Mouse (Mus musculus): ENCODE results near the gene Lypd5. TPM values are rescaled to one million over a fixed set of nuclear protein-coding genes. Genes with fewer than 3 reads are reported as not detected.

The Lypd5 gene
- total and polyA plus RNA-seq, 2 experiments, result not detected

GRCm38 (mm10) chr7:24372786-24373185 is 23.8 kb downstream of the Lypd5 start:
- no peaks in the 10 kb centered on the region for H3K4me1 ChIP-seq (ENCODE audit: control insufficient read depth, insufficient read depth, low read length)

GRCm38 (mm10) chr7:24373538-24374379 is 24.8 kb downstream of the Lypd5 start:
- no peak overlapping the region for H3K27ac ChIP-seq (replicated peaks; ENCODE audit: insufficient read depth, low read depth, low read length)
- no peak overlapping the region for H3K9ac ChIP-seq (ENCODE audit: low read depth, low read length)
- WGBS, result 42% methylated on average over 20 of the region's 20 CpGs
- H3K36me3 ChIP-seq (ENCODE audit: control insufficient read depth, insufficient read depth, low read length), result no peaks in the 10 kb centered on the region
- H3K4me3 ChIP-seq (ENCODE audit: insufficient read depth, low read depth, low read length), result no peak overlapping the region
- H3K79me2 ChIP-seq (ENCODE audit: control insufficient read depth, insufficient read depth, low read length), result no peaks in the 10 kb centered on the region
- no peak for DNase-seq (ENCODE audit: extremely low read depth, low read depth, low spot score)
- H3K27me3 ChIP-seq (ENCODE audit: control insufficient read depth, insufficient read depth, low read length), result peaks cover 7% of the 10 kb centered on the region; the same call in 1 of the 2 replicates
- no peak for TF ChIP-seq POLR2A (IDR thresholded peaks at IDR 0.05; ENCODE audit: extremely low read depth, insufficient read depth, low read length)
- no peak for TF ChIP-seq CTCF (IDR thresholded peaks at IDR 0.05; ENCODE audit: low read depth, low read length)
- H3K4me1 ChIP-seq (ENCODE audit: control insufficient read depth, insufficient read depth, low read length), result no peaks in the 10 kb centered on the region

More at GRCm38 (mm10) chr7:24372786-24373185, 23.8 kb downstream of the Lypd5 start:
- no peak for DNase-seq (ENCODE audit: extremely low read depth, low read depth, low spot score)
- 65% methylated on average over 4 of the region's 4 CpGs for whole genome bisulfite sequencing
- TF ChIP-seq POLR2A (IDR thresholded peaks at IDR 0.05; ENCODE audit: extremely low read depth, insufficient read depth, low read length) (no peak), CTCF (IDR thresholded peaks at IDR 0.05; ENCODE audit: low read depth, low read length) (no peak)
- H3K4me3 ChIP-seq (ENCODE audit: insufficient read depth, low read depth, low read length), result no peak overlapping the region
- H3K27me3 ChIP-seq (ENCODE audit: control insufficient read depth, insufficient read depth, low read length), result peaks cover 7% of the 10 kb centered on the region; the same call in 1 of the 2 replicates
- H3K9ac ChIP-seq (ENCODE audit: low read depth, low read length), result no peak overlapping the region
- H3K79me2 ChIP-seq (ENCODE audit: control insufficient read depth, insufficient read depth, low read length), result no peaks in the 10 kb centered on the region
- H3K27ac ChIP-seq (replicated peaks; ENCODE audit: insufficient read depth, low read depth, low read length), result peak overlapping the region; percentile 37; the same call in 1 of the 2 replicates
- no peaks in the 10 kb centered on the region for H3K36me3 ChIP-seq (ENCODE audit: control insufficient read depth, insufficient read depth, low read length)

GRCm38 (mm10) chr7:24376456-24376855 is 27.5 kb downstream of the Lypd5 start:
- no peaks in the 10 kb centered on the region for H3K4me1 ChIP-seq (ENCODE audit: control insufficient read depth, insufficient read depth, low read length)
- H3K36me3 ChIP-seq (ENCODE audit: control insufficient read depth, insufficient read depth, low read length), result no peaks in the 10 kb centered on the region
- H3K27me3 ChIP-seq (ENCODE audit: control insufficient read depth, insufficient read depth, low read length), result peaks cover 4% of the 10 kb centered on the region; the same call in 1 of the 2 replicates
- no peak overlapping the region for H3K27ac ChIP-seq (replicated peaks; ENCODE audit: insufficient read depth, low read depth, low read length)
- WGBS, result 82% methylated on average over 8 of the region's 8 CpGs
- H3K4me3 ChIP-seq (ENCODE audit: insufficient read depth, low read depth, low read length), result no peak overlapping the region
- TF ChIP-seq POLR2A (IDR thresholded peaks at IDR 0.05; ENCODE audit: extremely low read depth, insufficient read depth, low read length) (no peak), CTCF (IDR thresholded peaks at IDR 0.05; ENCODE audit: low read depth, low read length) (no peak)
- no peak for DNase-seq (ENCODE audit: extremely low read depth, low read depth, low spot score)
- H3K9ac ChIP-seq (ENCODE audit: low read depth, low read length), result no peak overlapping the region
- no peaks in the 10 kb centered on the region for H3K79me2 ChIP-seq (ENCODE audit: control insufficient read depth, insufficient read depth, low read length)

DNA sequence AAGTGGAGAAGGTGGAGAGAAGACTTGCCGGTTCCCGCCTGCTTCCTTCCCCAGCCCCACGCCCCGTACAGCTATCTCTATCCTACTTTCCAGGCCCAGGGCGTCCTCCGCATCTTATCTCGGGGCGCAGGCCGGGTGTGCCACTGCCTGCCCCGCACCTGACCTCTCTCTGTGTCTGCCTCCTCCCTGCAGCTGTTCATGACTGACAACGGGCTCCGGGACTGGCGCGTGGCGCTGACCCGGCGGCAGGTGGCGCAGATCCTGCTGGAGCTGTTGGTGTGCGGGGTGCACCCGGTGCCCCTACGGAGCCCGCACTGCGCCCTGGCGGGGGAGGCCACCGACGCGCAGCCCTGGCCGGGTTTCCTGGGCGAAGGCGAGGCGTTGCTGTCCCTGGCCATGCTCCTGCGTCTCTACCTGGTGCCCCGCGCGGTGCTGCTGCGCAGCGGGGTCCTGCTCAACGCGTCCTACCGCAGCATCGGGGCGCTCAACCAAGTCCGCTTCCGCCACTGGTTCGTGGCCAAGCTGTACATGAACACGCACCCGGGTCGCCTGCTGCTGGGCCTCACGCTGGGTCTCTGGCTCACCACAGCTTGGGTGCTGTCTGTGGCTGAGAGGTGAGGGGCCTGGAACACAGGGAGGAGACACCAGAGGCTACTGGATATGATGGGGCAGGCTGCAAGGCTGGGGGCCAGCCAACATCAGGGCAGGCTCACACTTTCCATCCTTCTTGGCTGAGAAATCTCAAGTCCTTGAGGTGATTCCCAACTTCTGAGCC is 28.3 kb downstream of the Lypd5 start:
- Histone ChIP-seq H3K36me3 (ENCODE audit: control insufficient read depth, insufficient read depth, low read length) (no peaks in the 10 kb centered on the region), H3K79me2 (ENCODE audit: control insufficient read depth, insufficient read depth, low read length) (no peaks in the 10 kb centered on the region), H3K9ac (ENCODE audit: low read depth, low read length) (no peak overlapping the region), H3K27me3 (ENCODE audit: control insufficient read depth, insufficient read depth, low read length) (peaks cover 4% of the 10 kb centered on the region; the same call in 1 of the 2 replicates), H3K4me1 (ENCODE audit: control insufficient read depth, insufficient read depth, low read length) (no peaks in the 10 kb centered on the region), H3K4me3 (ENCODE audit: insufficient read depth, low read depth, low read length) (no peak overlapping the region), H3K27ac (replicated peaks; ENCODE audit: insufficient read depth, low read depth, low read length) (no peak overlapping the region)
- no peak for DNase-seq (ENCODE audit: extremely low read depth, low read depth, low spot score)
- TF ChIP-seq CTCF (IDR thresholded peaks at IDR 0.05; ENCODE audit: low read depth, low read length) (peak; percentile 26; the same call in 1 of the 2 replicates), POLR2A (IDR thresholded peaks at IDR 0.05; ENCODE audit: extremely low read depth, insufficient read depth, low read length) (no peak)
- WGBS, result 11% methylated on average over 49 of the region's 49 CpGs

- no peaks in the 10 kb centered on the region for H3K4me1 ChIP-seq (ENCODE audit: control insufficient read depth, insufficient read depth, low read length)
- no peaks in the 10 kb centered on the region for H3K79me2 ChIP-seq (ENCODE audit: control insufficient read depth, insufficient read depth, low read length)
- no peak overlapping the region for H3K9ac ChIP-seq (ENCODE audit: low read depth, low read length)
- peaks cover 4% of the 10 kb centered on the region; the same call in 1 of the 2 replicates for H3K27me3 ChIP-seq (ENCODE audit: control insufficient read depth, insufficient read depth, low read length)
- TF ChIP-seq CTCF (IDR thresholded peaks at IDR 0.05; ENCODE audit: low read depth, low read length) (no peak), POLR2A (IDR thresholded peaks at IDR 0.05; ENCODE audit: extremely low read depth, insufficient read depth, low read length) (no peak)
- 73% methylated on average over 10 of the region's 10 CpGs for WGBS
- DNase-seq (ENCODE audit: extremely low read depth, low read depth, low spot score), result no peak
- H3K4me3 ChIP-seq (ENCODE audit: insufficient read depth, low read depth, low read length), result no peak overlapping the region
- no peak overlapping the region for H3K27ac ChIP-seq (replicated peaks; ENCODE audit: insufficient read depth, low read depth, low read length)
- H3K36me3 ChIP-seq (ENCODE audit: control insufficient read depth, insufficient read depth, low read length), result no peaks in the 10 kb centered on the region
These were observed 29.2 kb downstream of the Lypd5 start for GRCm38 (mm10) chr7:24378049-24378701.
